Mouse (Mus musculus) spleen, postnatal 4 days (tissue): Measurements from ENCODE around the gene Mboat2.

Experiments used
- DNase-seq, 2 experiments: peaks; one replicate each; pipeline ENCODE4 v3.0.0; 2022; ENCODE audit warnings: low spot score in 2 of 2

Gene Mboat2

GRCm38 (mm10) chr12:24899636-24900035, 69.0 kb downstream of the Mboat2 start:
- DNase-seq = no peak

GRCm38 (mm10) chr12:24902736-24903135, 72.1 kb downstream of the Mboat2 start:
- DNase-seq = no peak

- no peak for DNase-seq
These were observed 77.2 kb downstream of the Mboat2 start for GRCm38 (mm10) chr12:24907894-24908293.

GRCm38 (mm10) chr12:24909679-24910078, 79.0 kb downstream of the Mboat2 start:
- DNase-seq = no peak

- no peak for DNase-seq
These were observed 81.5 kb downstream of the Mboat2 start for GRCm38 (mm10) chr12:24912174-24912573.

GRCm38 (mm10) chr12:24912876-24913275, 82.2 kb downstream of the Mboat2 start:
- DNase-seq = no peak

GRCm38 (mm10) chr12:24918575-24919262, 88.0 kb downstream of the Mboat2 start:
- no peak for DNase-seq

- no peak for DNase-seq
These were observed 90.2 kb downstream of the Mboat2 start for GRCm38 (mm10) chr12:24920861-24921260.

- no peak for DNase-seq
These were observed 93.3 kb downstream of the Mboat2 start for GRCm38 (mm10) chr12:24924003-24924402.

- DNase-seq = no peak
These were observed 94.6 kb downstream of the Mboat2 start for GRCm38 (mm10) chr12:24925276-24925675.

GRCm38 (mm10) chr12:24925684-24926083, 95.0 kb downstream of the Mboat2 start:
- no peak for DNase-seq

- DNase-seq = no peak
These were observed 97.5 kb downstream of the Mboat2 start for GRCm38 (mm10) chr12:24928051-24928748.

GRCm38 (mm10) chr12:24929043-24929442, 98.4 kb downstream of the Mboat2 start:
- no peak for DNase-seq

GRCm38 (mm10) chr12:24930760-24931159, 100.1 kb downstream of the Mboat2 start:
- no peak for DNase-seq

- no peak for DNase-seq
These were observed 101.4 kb downstream of the Mboat2 start for GRCm38 (mm10) chr12:24932120-24932519.

- DNase-seq = no peak
These were observed 102.6 kb downstream of the Mboat2 start for GRCm38 (mm10) chr12:24933206-24933775.

- no peak for DNase-seq
These were observed 103.3 kb downstream of the Mboat2 start for GRCm38 (mm10) chr12:24933996-24934395.

- DNase-seq = no peak
These were observed 105.6 kb downstream of the Mboat2 start for GRCm38 (mm10) chr12:24936281-24936680.

GRCm38 (mm10) chr12:24939372-24939771, 108.7 kb downstream of the Mboat2 start:
- no peak for DNase-seq

- peak in 1 of 2 experiments; percentile 36 for DNase-seq
These were observed 112.1 kb downstream of the Mboat2 start for GRCm38 (mm10) chr12:24942619-24943287.

GRCm38 (mm10) chr12:24943427-24943826, 112.7 kb downstream of the Mboat2 start:
- peak in 1 of 2 experiments; percentile 28 for DNase-seq

- no peak for DNase-seq
These were observed 113.9 kb downstream of the Mboat2 start for GRCm38 (mm10) chr12:24944597-24944996.
